Mouse (Mus musculus) erythroblast, embryonic 14.5 days (primary cell): Measurements from ENCODE around the gene Tspo2. TPM values are rescaled to one million over a fixed set of nuclear protein-coding genes. Genes with fewer than 3 reads are reported as not detected.
"Not testable (repeated sequence)": the region's sequence is repeated elsewhere in the genome, so short reads cannot be mapped to it uniquely, and the experiment has no call there.

ENCODE experiments used
- H3K27me3 ChIP-seq: 2 replicates; pipeline ENCODE4 v1.6.1; 2012; ENCODE audit warnings: inconsistent platforms; ENCODE audit not compliant: control insufficient read depth
- H3K36me3 ChIP-seq: 2 replicates; pipeline ENCODE4 v1.6.1; 2012; ENCODE audit warnings: mild to moderate bottlenecking, inconsistent platforms; ENCODE audit not compliant: control insufficient read depth
- H3K4me1 ChIP-seq: 2 replicates; pipeline ENCODE4 v1.6.1; 2012; ENCODE audit warnings: inconsistent platforms; ENCODE audit not compliant: control insufficient read depth
- H3K4me3 ChIP-seq: replicated peaks from 2 replicates; pipeline ENCODE3; 2012; ENCODE audit warnings: moderate library complexity, mild to moderate bottlenecking, inconsistent platforms
- H3K9me3 ChIP-seq: 2 replicates; pipeline ENCODE4 v1.6.1; 2012; ENCODE audit warnings: low read length, inconsistent platforms, mixed read lengths; ENCODE audit not compliant: control insufficient read depth
- GATA1 ChIP-seq: IDR thresholded peaks from 2 replicates; pipeline ENCODE4 v1.6.1; 2012; ENCODE audit warnings: low read length, inconsistent platforms, mixed read lengths
- TAL1 ChIP-seq: IDR thresholded peaks from 3 replicates; pipeline ENCODE4 v1.6.1; 2012; ENCODE audit warnings: low read length, inconsistent platforms, mixed read lengths
- polyA plus RNA-seq: library from polyadenylated mRNA; stranded (reverse); fragments of >175 nt; gene quantifications from 2 replicates; pipeline ENCODE4 v1.2.3, GENCODE M21; 2012

Tspo2 gene
- polyA plus RNA-seq, 1 experiment, result 34.5 TPM

- Histone ChIP-seq H3K4me3 (no peak overlapping the region), H3K27me3 (no peaks in the 10 kb centered on the region), H3K9me3 (no peaks in the 10 kb centered on the region), H3K4me1 (no peaks in the 10 kb centered on the region), H3K36me3 (no peaks in the 10 kb centered on the region)
- TF ChIP-seq GATA1 (no peak), TAL1 (no peak)
Measured at GRCm38 (mm10) chr17:48475444-48475843, 24.1 kb upstream of the Tspo2 start.

DNA sequence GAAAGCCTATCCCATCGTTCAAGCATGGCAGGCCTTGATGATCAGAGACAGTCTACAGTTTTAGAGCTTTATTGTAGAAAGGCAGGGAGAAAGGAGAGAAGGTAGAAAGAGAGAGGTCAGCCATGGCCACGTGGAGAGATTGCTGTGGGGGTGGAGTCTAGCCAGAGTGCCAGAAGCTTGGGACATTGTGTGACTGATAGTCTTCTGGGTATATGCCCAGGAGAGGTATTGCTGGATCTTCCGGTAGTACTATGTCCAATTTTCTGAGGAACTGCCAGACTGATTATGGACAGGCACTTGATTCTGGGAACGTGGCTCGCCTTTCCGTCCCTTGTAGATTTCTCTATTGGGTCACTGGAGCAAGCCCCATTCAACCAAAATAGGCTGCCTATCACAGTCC lies 23.0 kb upstream of the Tspo2 start:
- not testable (repeated sequence) for H3K4me3 ChIP-seq, H3K27me3 ChIP-seq, H3K9me3 ChIP-seq, H3K36me3 ChIP-seq, H3K4me1 ChIP-seq

GRCm38 (mm10) chr17:48467395-48468231 lies 16.3 kb upstream of the Tspo2 start:
- peaks cover 22% of the 10 kb centered on the region for H3K4me1 ChIP-seq
- peak overlapping the region; percentile 61 for H3K4me3 ChIP-seq
- no peaks in the 10 kb centered on the region for H3K9me3 ChIP-seq
- H3K27me3 ChIP-seq, result peaks cover 21% of the 10 kb centered on the region
- no peak for TF ChIP-seq TAL1
- peaks cover 26% of the 10 kb centered on the region for H3K36me3 ChIP-seq

- Histone ChIP-seq H3K27me3 (peaks cover 21% of the 10 kb centered on the region), H3K4me1 (peaks cover 25% of the 10 kb centered on the region), H3K9me3 (no peaks in the 10 kb centered on the region), H3K4me3 (peak overlapping the region; percentile 61), H3K36me3 (peaks cover 30% of the 10 kb centered on the region)
- TF ChIP-seq GATA1 (no peak), TAL1 (no peak)
Measured at GRCm38 (mm10) chr17:48466769-48467394, 15.6 kb upstream of the Tspo2 start.

- Histone ChIP-seq H3K36me3 (peaks cover 49% of the 10 kb centered on the region), H3K9me3 (no peaks in the 10 kb centered on the region), H3K4me3 (no peak overlapping the region), H3K27me3 (peaks cover 19% of the 10 kb centered on the region), H3K4me1 (peaks cover 33% of the 10 kb centered on the region)
- TF ChIP-seq GATA1 (no peak), TAL1 (no peak)
Measured at GRCm38 (mm10) chr17:48463391-48463790, 12.1 kb upstream of the Tspo2 start.

DNA sequence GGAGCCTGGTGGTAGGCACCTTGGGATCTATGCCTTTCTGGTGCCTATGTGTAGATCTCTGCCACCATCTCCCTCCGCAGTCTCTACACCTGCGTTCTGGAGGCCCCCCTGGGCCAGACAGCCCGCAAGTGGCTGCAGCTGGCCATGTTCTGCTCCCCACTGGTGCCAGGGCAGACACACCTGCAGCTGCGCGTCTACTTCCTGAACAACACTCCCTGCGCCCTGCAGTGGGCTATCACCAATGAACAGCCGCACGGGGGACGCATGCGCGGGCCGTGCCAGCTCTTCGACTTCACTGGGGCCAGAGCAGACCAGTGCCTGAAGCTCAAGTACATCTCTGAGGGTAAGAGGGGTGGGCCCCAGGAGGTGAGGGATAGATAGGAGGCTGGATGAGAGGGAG lies 10.8 kb upstream of the Tspo2 start:
- Histone ChIP-seq H3K36me3 (peaks cover 47% of the 10 kb centered on the region), H3K27me3 (peaks cover 11% of the 10 kb centered on the region), H3K4me3 (no peak overlapping the region), H3K4me1 (peaks cover 35% of the 10 kb centered on the region), H3K9me3 (no peaks in the 10 kb centered on the region)
- TF ChIP-seq TAL1 (no peak), GATA1 (no peak)

GRCm38 (mm10) chr17:48457971-48458653 lies 6.8 kb upstream of the Tspo2 start:
- H3K4me1 ChIP-seq, result peaks cover 64% of the 10 kb centered on the region
- H3K27me3 ChIP-seq, result no peaks in the 10 kb centered on the region
- H3K9me3 ChIP-seq, result no peaks in the 10 kb centered on the region
- peaks cover 28% of the 10 kb centered on the region for H3K36me3 ChIP-seq
- TF ChIP-seq TAL1 (no peak), GATA1 (no peak)
- no peak overlapping the region for H3K4me3 ChIP-seq

GRCm38 (mm10) chr17:48455955-48456354 lies 4.6 kb upstream of the Tspo2 start:
- no peaks in the 10 kb centered on the region for H3K27me3 ChIP-seq
- peak overlapping the region; percentile 68 for H3K4me3 ChIP-seq
- H3K4me1 ChIP-seq, result peaks cover 77% of the 10 kb centered on the region
- no peaks in the 10 kb centered on the region for H3K9me3 ChIP-seq
- H3K36me3 ChIP-seq, result peaks cover 20% of the 10 kb centered on the region
- no peak for TF ChIP-seq GATA1
- no peak for TF ChIP-seq TAL1

DNA sequence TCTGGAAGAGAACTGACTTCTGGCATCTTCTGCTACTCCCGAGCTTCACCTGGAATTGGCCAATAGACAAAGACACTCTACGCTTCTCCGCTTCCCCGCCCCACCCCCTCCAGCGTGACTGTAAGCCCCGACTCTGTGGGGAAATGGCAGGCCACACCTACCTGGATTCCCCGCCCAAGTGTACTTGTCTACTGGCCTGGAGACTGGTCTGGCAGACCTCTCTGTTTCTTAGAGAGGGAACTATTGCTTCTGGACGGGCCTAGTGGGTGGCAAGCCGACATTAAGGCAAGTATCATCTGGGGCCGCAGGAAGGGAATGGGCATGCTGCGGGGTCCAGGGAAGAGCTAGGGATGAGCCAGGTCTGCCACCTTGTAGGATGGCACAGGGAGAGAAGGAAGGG lies 3.4 kb upstream of the Tspo2 start, which contains the start of gene Unc5cl:
Gene Unc5cl (plus strand): TSS at position 214 of the 400 bp plus-strand sequence.
- H3K27me3 ChIP-seq, result no peaks in the 10 kb centered on the region
- peaks cover 85% of the 10 kb centered on the region for H3K4me1 ChIP-seq
- H3K9me3 ChIP-seq, result no peaks in the 10 kb centered on the region
- no peak for TF ChIP-seq GATA1
- no peak for TF ChIP-seq TAL1
- H3K4me3 ChIP-seq, result peak within 1 kb of the TSS; percentile 68
- peaks cover 20% of the 10 kb centered on the region for H3K36me3 ChIP-seq
